Mouse (Mus musculus) granulocyte monocyte progenitor cell, adult 5-6 weeks (primary cell): ENCODE results near the gene Kcnmb3. TPM values are rescaled to one million over a fixed set of nuclear protein-coding genes. Genes with fewer than 3 reads are reported as not detected.
A peak's percentile ranks its signal among the peaks of the same experiment; 100 is the strongest.

Experiments
- ATAC-seq: replicated peaks from 2 replicates; pipeline ENCODE4 v1.8.0; 2016; ENCODE audit warnings: mild to moderate bottlenecking, moderate TSS enrichment, inconsistent platforms; ENCODE audit not compliant: poor library complexity, severe bottlenecking
- total RNA-seq, 2 experiments: library from RNA; stranded (forward) in 1 of 2; stranded (reverse) in 1 of 2; fragments of 200-712, 200-1000 nt in 1 of 2; fragments of >200 nt in 1 of 2; fragmentation: Nextera tagmentation in 1 of 2; gene quantifications; 2 replicates each; pipeline ENCODE4 v1.2.3; 2014 to 2017

Kcnmb3 gene
- total RNA-seq (2014; fragmentation: Nextera tagmentation) (not detected in 2 replicates), total RNA-seq (2017) (not detected in 2 replicates)

DNA sequence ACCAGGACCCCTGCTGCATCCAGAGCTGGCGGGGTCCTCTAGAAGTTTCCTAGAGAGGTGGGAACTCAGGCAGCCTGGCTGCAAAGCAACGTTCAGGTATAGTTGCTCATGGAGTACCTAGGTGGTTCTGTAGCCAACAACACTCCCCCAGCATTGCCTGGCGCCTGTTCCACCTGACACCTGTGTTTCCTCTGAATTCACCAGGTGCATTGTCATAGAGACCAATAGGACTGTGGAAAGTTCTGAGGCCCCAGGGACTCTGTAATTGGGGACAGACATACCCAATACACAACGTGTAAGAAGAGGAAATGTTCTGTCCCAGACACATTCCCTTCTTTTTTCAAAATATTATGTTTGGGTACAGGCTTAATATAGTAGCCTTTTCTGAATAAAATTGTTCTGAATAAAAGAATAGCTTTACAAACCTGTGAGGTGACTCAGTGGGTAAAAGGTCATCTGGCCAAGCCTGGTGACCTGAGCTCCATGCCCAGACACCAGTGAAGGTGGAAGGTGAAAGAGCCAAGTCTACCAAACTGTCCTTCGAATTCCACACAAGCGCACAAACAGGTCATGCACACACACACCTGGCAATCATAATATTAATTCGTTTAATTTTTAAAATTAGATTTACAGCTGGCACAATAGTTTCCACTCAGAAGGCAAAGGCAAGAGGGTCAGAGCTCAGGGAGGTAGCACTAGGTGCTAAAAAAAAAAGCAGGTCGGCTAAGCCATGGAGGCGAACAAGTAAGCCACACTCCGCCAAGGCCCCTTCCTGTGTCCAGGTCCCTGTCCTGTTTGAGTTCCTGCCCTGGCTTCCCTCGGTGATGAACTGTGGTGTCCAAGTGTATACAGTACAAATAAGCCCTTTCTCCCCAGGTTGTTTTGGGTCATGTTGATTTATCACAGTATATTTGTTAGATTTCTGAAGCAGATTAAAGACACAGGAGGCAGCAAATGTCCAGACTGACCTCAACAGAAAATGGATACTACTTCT, at the start of gene Kcnmb3:
Kcnmb3 (minus strand) TSS at position 135 of the 994 bp plus-strand sequence.
- no peak for ATAC-seq

GRCm38 (mm10) chr3:32538091-32538490, 46.1 kb upstream of the Kcnmb3 start:
- no peak for ATAC-seq

GRCm38 (mm10) chr3:32537556-32537955, 45.5 kb upstream of the Kcnmb3 start:
- ATAC-seq: no peak

DNA sequence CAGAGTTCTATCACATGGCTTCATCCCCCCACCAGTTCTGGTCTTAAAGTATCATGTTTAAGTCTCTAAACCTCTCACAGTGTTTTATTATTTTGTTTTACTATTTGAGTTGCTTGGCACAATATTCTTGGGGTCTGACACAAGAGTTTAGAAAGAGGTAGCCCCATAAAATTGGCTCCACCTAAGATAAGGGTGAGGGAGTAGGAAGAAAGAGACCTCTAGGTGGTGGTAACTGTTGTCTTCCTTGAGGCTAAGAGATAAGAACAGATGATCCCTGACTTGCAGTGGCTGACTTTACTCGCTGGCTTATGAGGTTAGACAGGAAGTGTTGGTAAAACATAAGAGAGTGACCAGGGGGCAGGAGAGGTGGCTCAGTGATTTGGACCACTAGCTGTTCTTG, 43.7 kb upstream of the Kcnmb3 start:
- ATAC-seq: no peak

GRCm38 (mm10) chr3:32530041-32530440, 38.0 kb upstream of the Kcnmb3 start:
- no peak for ATAC-seq

DNA sequence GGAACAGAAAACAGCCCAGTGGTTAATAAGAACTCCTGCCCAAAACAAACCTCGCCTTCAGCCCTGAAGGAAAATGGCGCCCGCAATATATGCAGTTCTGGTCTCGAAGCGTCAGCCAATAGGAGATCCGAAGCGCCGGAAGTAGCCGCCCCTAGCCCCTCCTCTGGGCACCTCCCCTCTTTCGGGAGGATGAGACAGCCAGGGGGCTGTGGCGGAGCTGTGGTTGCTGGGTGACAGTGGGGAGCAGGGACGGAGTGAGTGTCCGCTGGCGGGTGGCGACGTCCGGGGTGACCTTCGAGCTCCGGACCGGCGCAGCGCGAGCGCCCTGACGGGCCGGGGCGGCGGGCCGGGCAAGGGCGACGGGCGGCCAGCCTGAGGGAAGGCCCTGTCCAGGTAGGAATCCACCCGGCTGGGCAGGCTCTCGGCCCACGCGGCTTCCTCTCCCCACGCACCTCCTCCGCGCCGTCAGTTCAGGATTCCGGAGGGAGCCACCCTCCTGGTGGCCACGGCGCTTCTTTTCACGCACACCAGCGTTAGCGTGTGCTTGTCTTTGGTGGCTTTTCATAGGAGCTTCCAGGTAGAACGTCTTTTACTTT, 37.4 kb upstream of the Kcnmb3 start, which contains the start of gene Mfn1:
Mfn1 (plus strand) TSS at position 163 of the 596 bp plus-strand sequence.
- peak; percentile 100 for ATAC-seq

DNA sequence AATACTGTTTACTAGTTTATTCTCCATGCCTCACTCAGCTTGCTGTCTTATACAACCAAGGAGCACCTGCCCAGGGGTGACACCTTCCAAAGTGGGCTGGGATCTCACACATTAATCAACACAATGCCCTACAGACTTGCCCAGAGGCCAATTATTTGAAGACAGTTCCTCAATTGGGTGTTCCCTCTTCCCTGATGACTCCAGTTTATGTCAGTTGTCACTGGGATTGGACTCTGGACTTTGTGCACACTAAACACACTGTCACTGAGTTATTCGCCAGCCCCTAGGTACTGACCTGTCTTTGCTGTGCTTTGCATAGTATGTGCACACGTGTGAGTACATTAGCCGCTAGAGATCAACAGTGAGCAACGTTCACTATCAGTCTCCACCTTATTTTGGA, 35.1 kb upstream of the Kcnmb3 start:
- no peak for ATAC-seq

DNA sequence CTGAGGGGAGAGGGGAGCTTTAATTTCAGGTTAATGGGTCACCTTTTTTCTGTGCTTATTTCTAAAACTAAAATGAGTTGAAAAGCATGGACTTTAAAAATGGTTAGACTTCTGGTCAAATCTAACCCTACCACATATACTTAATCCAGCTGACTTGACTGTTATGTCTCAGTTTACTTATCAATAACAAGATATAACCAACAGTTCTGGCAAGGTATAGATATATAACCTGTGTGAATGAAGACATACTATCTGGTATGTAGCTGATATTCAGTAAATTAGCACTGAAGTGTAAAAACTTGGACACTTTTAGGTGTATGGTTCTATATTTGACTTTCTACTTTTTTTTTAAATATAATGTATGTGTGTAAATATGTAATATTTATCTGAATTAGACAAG, 21.5 kb upstream of the Kcnmb3 start:
- no peak for ATAC-seq

DNA sequence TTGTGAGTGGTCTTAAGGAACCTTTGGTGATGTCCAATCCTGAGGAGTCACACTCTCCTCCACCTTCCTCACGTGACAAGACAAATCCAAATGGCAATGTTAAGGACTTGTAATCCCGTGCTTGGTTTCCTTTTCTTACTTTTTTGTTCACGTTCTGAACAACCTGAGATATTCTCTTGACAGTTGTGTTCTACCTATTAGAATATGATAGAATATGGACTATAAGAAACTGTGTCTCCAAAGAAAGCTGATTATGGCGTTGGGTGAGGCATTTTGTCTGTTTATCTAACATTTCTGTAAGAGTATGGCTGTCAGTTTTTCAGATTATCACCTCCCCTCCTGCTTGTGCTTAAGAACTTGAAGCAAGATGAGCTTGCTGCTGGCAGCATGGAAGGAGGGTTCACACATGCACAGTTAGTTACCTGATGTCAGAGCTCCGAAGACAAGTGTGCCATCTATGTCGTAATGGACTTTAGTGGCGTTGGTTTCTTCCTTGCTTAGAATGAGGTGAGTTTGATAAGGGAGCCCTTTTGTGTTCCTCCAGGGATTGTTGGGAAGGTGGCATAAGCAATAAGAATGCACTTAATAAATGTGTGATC, 20.8 kb upstream of the Kcnmb3 start:
- no peak for ATAC-seq

DNA sequence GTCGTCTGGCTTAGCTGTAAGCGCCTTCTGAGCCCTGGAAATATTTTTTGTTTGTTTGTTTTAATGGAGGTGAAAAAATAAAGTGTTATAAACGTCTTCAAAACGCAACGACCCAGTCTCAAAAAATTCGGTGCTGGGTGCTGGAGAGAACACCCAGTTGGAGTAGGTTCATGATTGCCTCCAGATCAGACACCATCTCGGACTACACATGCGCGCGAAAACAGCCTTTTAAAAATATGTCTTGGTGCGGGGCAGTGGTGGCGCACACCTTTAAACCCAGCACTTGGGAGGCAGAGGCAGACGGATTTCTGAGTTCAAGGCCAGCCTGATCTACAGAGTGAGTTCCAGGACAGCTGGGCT, 19.1 kb upstream of the Kcnmb3 start:
- no peak for ATAC-seq

DNA sequence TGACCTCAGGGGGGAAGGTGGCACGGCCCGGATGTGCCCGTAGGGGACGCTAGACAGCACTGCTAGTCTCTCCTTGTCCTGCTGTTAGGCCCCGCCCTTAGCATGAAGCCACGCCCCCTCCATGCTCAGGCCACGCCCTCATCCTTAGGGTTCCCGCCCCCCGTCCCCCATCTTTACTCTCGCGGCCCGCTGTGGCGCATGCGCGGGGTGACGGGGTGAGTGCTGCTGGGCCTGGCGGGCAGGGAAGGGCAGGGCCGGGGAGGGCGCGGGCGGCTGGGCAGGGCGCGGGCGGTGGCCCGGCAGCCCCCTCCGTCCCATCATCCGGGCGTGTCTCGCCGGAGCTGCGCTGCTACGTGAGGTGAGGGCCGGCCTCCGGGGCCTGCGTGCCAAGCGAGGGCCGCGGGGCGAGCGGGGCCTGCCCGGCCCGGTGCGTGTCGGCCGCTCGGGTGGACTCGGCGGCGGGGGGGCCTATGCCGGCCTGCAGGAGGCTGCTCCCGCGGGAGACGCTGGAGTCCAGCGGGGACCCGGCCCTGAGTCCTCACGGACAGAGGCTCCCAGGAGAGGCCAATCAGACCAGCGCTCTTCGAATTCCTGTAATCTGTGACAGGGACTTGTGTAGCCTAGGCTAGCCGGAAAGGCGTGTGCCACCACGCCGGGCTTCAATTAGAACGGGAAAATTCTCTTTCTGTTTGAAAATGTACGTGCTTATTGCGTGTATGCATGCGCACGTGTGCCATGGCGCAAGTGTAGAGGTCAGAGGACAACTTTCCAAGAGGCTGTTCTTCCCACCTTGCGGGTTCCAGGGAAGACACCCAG, 18.6 kb upstream of the Kcnmb3 start:
- ATAC-seq: peak; percentile 85

- ATAC-seq: no peak; the same call in 1 of the 2 replicates
These were observed 17.7 kb upstream of the Kcnmb3 start, which contains the start of gene Zfp639 for GRCm38 (mm10) chr3:32509496-32510374. Gene Zfp639, plus strand, starts transcription at chr3:32510259.

- ATAC-seq: peak; percentile 64
These were observed 16.8 kb upstream of the Kcnmb3 start for GRCm38 (mm10) chr3:32508666-32509324.

DNA sequence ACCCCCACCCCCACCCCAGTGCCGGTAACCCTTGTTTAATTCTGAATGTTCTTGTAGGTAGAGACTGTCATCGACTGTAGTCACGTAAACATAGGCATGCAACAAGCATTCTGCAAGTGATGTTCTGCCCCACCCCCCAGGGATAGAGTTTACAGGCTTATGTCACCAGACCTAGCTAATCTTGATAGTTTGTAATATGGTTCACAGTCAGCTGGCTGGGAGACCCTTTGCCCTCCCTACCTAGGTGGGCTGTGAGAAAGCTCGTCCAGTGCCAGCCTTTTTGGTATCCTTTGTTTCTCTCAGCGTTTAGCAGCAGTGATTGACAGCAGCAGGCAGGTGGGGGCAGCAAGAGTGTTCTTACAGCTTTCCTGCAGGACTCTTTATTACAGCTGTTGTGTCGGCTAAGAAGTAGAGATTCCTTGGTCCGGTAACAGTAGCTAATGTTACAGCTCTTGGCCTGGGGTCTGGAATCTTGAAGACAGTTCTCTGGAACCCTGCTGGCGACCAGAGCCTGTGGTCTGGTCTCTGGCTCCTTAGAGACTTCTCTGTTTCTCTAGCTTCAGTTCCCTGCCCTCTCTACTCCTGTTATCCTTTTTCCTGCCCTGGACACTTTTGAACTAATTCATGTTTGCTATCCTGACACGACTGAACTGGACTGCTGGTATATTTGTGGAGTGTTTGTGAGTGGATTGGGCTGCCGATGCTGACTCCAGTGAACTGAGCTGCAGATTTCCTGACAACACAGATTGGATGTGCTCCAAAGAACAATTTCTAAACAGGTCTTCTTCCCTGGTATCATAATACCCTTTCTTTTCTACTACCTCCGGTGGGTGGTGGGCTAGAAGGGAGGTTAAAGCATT, 14.6 kb upstream of the Kcnmb3 start:
- no peak for ATAC-seq

DNA sequence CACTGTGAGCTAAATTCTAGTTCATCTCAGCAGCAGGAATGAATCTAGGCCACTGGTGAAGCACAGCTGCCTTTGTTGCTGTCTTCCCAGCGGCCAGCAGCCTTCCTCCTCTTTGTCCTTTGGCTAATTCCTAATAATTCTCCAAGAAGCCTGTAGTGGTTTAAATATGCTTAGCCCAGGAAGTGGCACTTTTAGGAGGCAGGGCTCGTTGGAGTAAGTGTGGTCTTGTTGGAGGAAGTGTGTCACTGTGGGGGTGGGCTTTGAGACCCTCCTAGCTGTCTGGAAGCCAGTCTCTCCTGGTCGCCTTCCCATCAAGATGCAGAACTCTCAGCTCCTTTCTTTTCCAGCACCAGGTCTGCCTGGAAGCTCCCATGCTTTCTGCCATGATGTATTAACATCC, 13.8 kb upstream of the Kcnmb3 start:
- ATAC-seq: no peak

- no peak for ATAC-seq
These were observed 8.3 kb upstream of the Kcnmb3 start for GRCm38 (mm10) chr3:32500346-32500745.

DNA sequence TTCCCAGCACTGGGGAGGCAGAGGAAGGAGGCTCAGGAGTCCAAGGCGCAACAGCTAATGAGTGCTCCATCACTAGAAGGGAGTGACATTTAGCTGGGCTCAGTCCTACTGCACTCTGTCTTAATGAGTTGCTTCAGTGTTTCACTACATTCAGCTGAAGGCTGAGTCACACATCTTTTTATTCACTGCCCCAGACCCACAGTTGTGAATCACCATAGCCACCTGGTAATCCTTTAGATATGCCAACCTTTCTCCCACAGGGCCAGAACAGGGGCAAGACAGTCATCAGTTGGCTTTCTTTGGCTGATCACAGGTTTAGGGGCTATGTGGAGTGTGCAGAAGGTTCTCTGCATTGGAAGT, 4.7 kb upstream of the Kcnmb3 start:
- no peak for ATAC-seq
